Mouse (Mus musculus): Measurements from ENCODE around the gene Zfp12. TPM values are rescaled to one million over a fixed set of nuclear protein-coding genes. Genes with fewer than 3 reads are reported as not detected.

Gene Zfp12
- total RNA-seq, 2 experiments from 2014 or later: 9.5 to 11.0 TPM

DNA sequence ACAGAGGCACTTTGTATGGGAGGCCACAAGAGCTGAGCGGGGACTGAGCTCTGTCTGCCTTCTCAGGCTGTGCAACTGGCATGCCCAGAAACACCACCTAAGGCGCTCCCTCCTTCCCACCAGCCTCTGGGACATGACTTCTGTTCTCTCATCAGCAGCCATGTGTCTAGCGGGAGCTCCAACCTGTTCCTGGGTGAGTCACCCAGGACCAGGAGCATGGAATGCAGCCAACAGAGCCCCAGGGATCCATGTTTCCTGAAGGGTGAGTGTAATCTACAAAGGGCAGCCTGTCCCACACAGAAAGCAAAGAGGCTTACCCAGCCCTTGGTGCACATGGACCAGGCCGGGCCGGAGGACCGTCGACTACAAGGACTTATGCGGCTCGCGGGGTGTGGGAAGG is 29.7 kb downstream of the Zfp12 start:
- no peak for DNase-seq (ENCODE audit: low spot score)
- intact Hi-C loops (cut with DNase I): no loop called here

DNA sequence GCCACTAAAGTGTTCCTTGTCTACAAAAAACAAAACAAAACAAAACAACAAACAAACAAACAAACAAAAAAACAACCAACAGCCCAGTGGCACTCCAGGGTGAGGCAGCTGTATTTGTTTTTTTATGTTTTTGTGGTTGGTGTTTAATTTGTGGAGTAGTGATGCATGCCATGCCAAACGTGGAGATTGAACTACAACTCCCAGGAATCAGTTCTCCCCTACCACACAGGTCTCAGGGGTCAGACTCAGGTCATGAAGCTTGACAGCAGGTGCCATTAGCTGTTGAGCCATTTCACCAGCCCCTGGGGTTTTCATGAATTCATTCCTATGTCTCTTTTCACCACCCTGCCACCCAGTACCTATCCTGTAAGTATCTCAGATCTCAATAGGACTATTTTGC is 30.4 kb downstream of the Zfp12 start:
- intact Hi-C loops (cut with DNase I): no loop called here
- DNase-seq (ENCODE audit: low spot score): no peak

- DNase-seq (ENCODE audit: low spot score): no peak
- intact Hi-C loops (cut with DNase I): no loop called here
These were observed 31.8 kb downstream of the Zfp12 start for GRCm38 (mm10) chr5:143266794-143267193.

- intact Hi-C loops (cut with DNase I): no loop called here
These were observed 34.0 kb downstream of the Zfp12 start for GRCm38 (mm10) chr5:143268985-143269362.

DNA sequence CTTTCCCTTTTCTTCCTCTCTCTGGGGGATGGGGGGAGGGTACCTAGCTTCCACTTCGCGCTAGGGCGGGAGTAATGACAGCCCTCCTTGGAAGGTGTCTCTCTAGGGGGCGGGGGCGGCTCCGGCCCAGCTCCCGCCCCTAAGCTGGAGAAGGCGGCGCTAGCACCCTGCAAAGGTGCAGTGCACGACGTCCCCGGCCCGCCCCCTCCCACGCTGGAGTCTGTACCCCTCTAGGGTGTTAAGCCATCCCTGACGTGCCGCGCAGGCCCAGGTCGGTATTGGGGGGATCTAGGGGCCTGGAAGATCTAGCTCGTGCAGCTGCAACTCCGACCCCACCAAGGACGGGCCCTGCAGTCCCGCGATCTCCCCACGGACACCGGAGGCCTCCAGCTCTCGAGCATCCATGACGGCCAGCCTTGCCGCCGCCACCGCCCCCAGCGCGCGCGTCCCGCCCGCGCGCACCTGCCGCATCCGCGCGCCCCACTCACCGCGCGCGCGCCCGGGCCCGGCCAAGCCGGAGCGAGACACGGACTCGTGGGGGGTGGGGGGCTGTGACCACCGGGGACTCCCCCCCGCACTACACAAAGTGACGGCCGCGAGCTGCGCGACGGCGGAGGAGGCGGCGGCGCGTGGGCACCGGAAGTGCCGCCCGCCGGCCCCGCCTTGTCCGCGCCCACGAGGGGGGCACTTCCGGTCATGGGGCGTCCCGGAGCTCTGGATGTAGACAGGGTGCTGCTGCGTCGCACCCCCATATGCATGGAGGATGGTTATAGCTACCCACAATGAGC is 34.6 kb downstream of the Zfp12 start, which contains the start of gene Zfp316:
Gene Zfp316, minus strand, starts transcription at position 660 of the 788 bp plus-strand sequence.
- intact Hi-C loops (cut with DNase I): no loop called here
- peak; percentile 57 for DNase-seq (ENCODE audit: low spot score)

More at GRCm38 (mm10) chr5:143268985-143269362, 34.0 kb downstream of the Zfp12 start:
- DNase-seq (ENCODE audit: low spot score): no peak

GRCm38 (mm10) chr5:143270151-143270519 is 35.2 kb downstream of the Zfp12 start:
- no peak for DNase-seq (ENCODE audit: low spot score)
- intact Hi-C loops (cut with DNase I): no loop called here

GRCm38 (mm10) chr5:143271642-143272041 is 36.7 kb downstream of the Zfp12 start:
- no peak for DNase-seq (ENCODE audit: low spot score)
- intact Hi-C loops (cut with DNase I): no loop called here

DNA sequence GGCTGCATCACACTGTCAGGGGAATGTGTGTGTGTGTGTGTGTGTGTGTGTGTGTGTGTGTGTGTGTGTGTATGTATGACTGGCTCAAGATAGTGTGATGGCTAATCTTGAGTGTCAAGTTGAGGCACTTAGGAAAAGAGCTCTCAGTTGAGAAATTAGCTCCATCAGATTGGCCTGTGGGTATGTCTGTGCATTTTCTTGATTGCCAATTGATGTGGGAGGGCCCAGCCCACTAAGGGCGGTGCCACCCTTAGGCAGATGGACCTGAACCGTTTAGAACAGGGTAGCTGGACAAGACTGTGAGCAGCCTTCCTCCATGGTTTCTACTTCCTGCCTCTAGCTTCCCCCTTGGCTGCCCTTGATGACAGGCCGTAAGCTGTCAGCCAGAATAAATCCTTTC is 37.1 kb downstream of the Zfp12 start:
- intact Hi-C loops (cut with DNase I): no loop called here
- no peak for DNase-seq (ENCODE audit: low spot score)

DNA sequence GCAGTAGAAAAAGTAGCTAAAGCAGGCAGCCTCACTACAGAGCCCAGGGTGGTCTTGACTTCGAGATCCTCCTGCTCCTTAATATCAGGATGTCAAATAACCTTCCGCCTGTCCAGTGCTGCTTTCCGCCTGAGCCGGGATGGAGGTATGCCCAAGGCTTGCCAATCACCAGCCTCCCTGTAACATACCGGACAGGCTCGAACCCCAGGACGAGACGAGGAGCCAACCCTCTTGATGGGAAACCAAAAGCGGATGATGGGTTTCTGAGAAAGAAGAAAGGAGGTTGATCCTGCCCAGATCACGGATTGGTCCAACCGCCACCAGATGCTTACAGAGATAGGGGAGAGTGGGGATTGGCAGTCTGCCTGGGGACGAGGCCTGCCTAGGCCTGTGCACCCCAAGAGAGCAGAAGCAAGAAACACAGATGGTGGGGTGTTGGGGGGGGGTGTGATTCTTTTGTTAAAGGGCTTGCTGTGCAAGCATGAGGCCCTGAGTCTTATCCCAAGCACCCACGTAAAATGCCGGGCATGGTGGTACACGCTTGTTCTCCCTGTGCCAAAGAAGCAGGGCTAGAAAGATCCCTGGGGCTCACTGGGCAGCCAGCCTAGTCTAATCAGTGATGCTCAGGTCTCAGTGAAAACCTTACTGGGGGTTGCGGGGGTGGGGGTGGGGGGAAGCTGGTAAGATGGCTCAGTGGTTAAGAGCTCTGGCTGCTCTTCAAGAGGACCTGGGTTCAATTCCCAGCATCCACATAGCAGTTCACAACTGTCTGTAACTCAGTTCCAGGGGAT is 37.8 kb downstream of the Zfp12 start:
- DNase-seq (ENCODE audit: low spot score): no peak
- intact Hi-C loops (cut with DNase I): no loop called here

DNA sequence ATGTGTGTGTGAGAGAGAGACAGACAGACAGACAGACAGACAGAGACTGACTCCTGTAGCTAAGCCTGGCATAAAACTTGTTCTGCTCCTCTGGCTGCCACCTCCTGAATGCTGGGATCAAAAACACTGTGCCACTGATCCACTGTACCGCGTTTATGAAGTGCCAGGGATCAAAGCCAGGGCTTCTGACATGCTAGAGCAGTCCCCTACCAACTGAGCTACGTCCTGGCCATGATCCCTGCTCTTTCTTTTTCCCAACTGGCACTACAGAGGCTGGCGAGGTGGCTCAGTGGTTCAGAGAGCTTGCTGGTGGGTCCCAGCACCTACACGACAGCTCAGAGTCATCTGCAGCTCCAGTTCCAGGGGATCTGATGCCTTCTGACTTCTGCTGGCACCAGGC is 40.8 kb downstream of the Zfp12 start:
- no peak for DNase-seq (ENCODE audit: low spot score)
- intact Hi-C loops (cut with DNase I): no loop called here

DNA sequence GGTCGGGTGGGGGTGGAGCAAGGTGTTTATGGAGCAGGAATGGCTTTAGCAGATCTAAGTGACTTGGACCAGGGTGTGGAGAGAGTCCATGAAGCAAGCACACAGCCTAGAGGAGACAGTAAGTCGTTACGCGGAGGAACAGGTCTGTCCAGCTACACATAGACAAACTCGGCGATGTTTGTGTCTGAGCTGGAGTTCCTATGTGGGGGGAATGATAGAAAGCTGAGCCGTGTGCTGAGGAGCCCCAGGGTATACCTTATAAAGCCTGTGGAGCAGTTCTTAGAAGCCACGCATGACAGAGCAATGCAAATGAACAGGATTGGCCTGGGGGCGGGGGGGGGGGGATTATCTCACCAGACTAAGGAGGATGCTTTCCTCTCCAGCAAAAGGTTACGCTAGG is 44.3 kb downstream of the Zfp12 start:
- intact Hi-C loops (cut with DNase I): no loop called here
- DNase-seq (ENCODE audit: low spot score): no peak

GRCm38 (mm10) chr5:143284762-143285161 is 49.8 kb downstream of the Zfp12 start:
- intact Hi-C loops (cut with DNase I): no loop called here
- no peak for DNase-seq (ENCODE audit: low spot score)

DNA sequence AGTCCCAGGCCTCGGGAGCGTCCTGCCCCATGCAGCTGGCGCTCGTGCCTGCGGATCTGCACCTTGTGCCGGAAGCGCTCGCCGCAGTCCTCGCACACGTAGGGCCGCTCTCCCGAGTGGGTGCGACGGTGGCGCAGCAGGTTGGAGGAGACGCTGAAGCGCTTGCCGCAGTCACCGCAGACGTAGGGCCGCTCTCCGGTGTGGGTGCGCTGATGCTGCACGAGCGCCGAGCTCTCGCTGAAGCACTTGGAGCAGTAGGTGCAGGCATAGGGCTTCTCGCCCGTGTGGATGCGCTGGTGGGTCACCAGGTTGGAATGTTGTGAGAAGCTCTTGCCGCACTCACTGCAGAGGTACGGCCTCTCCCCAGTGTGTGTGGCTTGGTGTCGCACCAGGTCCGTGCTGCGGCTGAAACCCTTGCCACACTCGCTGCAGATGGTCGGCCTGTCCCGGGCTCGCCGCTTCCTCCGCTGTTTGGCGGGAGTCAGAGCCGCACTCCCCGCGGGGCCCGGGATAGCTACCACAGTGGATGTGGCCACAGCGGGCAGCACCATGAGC is 52.9 kb downstream of the Zfp12 start:
- intact Hi-C loops (cut with DNase I): no loop called here
- DNase-seq (ENCODE audit: low spot score): no peak

- intact Hi-C loops (cut with DNase I): no loop called here
- no peak for DNase-seq (ENCODE audit: low spot score)
These were observed 53.5 kb downstream of the Zfp12 start for GRCm38 (mm10) chr5:143288378-143288911.

- DNase-seq (ENCODE audit: low spot score): no peak
- intact Hi-C loops (cut with DNase I): no loop called here
These were observed 54.3 kb downstream of the Zfp12 start for GRCm38 (mm10) chr5:143289299-143289698.

GRCm38 (mm10) chr5:143292879-143293278 is 57.9 kb downstream of the Zfp12 start:
- no peak for DNase-seq (ENCODE audit: low spot score)
- intact Hi-C loops (cut with DNase I): loop anchor here (10.0 kb wide), 1 partner anchor 118 kb away; no protein-coding TSS in a partner anchor

DNA sequence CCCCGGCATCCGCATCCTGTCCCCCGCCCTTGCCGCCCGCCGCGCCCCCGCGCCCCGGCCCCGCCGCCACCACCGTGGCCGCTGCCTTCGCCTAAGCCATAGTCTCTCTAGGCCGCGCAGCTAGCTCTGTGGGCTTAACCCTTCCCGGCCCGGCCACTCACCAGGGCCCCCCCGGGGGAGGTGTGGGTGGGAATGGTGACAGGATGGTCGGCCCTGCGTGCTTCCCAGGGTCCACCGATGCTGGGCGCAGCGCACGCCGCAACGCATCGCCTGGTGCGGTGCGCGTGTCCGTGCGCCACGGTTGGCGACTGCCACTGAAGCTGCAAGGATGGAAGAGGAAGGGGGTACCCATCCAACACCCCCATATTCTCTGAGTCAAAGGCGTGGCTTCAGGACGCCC is 58.4 kb downstream of the Zfp12 start, which contains the start of gene Zfp853:
Gene Zfp853, minus strand, starts transcription at position 220 of the 400 bp plus-strand sequence.
- no peak for DNase-seq (ENCODE audit: low spot score)
- intact Hi-C loops (cut with DNase I): loop anchor here (10.0 kb wide), 1 partner anchor 119 kb away; no protein-coding TSS in a partner anchor

DNA sequence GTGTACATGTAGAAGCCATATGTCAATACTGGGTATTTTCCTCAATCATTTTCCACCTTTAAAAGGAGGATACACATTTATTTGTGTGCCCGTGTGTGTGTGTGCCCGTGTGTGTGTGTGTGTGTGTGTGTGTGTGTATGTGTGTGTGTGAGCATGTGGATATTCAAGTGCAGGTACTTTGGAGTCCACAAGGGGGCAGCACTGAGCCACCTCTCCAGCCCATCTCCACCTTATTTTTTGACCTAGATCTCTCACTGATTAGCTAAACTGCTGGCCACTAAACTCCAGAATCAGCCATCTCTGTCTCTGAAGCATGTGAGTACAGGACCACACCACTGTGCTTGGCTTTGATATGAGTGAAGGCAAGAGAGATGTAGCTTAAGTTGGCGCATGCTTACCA is 59.9 kb downstream of the Zfp12 start:
- DNase-seq (ENCODE audit: low spot score): no peak
- intact Hi-C loops (cut with DNase I): loop anchor here (10.0 kb wide), 1 partner anchor 120 kb away; no protein-coding TSS in a partner anchor

DNA sequence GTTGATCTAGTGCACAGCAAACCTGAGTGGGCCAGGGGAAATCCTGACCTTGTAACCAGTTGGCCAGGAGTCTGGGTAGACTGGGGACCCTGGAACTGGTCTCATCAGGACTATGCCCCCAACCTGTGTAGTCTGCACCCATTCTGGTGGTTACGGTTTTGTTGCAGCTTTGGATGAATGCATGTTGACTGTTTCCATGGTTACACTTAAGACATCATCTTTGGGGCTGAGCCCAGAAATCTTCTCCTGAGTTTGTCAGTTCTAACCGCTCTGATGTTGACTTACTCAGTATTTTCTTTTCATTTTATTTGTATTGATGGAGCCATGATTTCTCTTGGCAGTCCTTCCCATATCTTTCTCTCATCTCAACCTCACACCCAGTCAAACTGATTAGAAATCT is 60.4 kb downstream of the Zfp12 start:
- intact Hi-C loops (cut with DNase I): loop anchor here (10.0 kb wide), 1 partner anchor 121 kb away; no protein-coding TSS in a partner anchor
- DNase-seq (ENCODE audit: low spot score): no peak

DNA sequence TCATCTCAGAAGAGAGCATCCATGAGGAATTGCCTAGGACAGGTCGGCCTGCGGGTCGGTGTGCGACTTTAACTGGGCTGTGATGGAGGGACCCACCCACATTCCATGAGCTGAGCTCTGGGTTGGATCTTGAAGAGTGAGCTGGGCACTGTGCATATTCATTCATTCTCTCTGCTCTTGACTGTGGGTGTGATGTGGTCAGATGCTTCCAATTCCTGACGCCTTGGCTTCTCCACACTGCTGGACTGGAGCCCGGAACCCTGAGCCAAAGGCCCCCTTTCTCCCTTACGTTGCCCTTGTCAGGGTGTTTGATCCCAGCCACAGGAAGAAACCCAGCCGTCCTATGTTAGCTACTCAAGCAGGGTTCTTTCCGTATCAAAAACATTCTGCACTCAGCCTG is 63.0 kb downstream of the Zfp12 start:
- DNase-seq (ENCODE audit: low spot score): no peak
- intact Hi-C loops (cut with DNase I): loop anchor here (10.0 kb wide), 1 partner anchor 123 kb away; no protein-coding TSS in a partner anchor
